Mouse (Mus musculus) liver, adult 2 months (tissue): ENCODE data around the gene Stk32c. TPM values are rescaled to one million over a fixed set of nuclear protein-coding genes. Genes with fewer than 3 reads are reported as not detected.

Experiments
- DNase-seq: peaks from one replicate; pipeline ENCODE4 v3.0.0-alpha.2; 2011; ENCODE audit warnings: low read depth, low spot score; ENCODE audit errors: extremely low read depth
- H3K27ac ChIP-seq: fragments of 200-500 bp; replicated peaks from 2 replicates; pipeline ENCODE4 v1.5.1; 2012; ENCODE audit warnings: low read depth, mild to moderate bottlenecking, control low read depth, inconsistent platforms, low read length; ENCODE audit not compliant: insufficient read depth
- H3K27me3 ChIP-seq: fragments of 200-500 bp; 2 replicates; pipeline ENCODE4 v1.6.1; 2012; ENCODE audit warnings: mild to moderate bottlenecking, moderate library complexity, low read length, inconsistent platforms; ENCODE audit not compliant: control insufficient read depth, insufficient read depth
- H3K36me3 ChIP-seq: fragments of 200-500 bp; 2 replicates; pipeline ENCODE4 v1.6.1; 2012; ENCODE audit warnings: low read length, inconsistent platforms; ENCODE audit not compliant: control insufficient read depth, insufficient read depth
- H3K4me1 ChIP-seq: fragments of 200-500 bp; 2 replicates; pipeline ENCODE4 v1.6.1; 2011; ENCODE audit warnings: low read length; ENCODE audit not compliant: control insufficient read depth, insufficient read depth
- H3K4me3 ChIP-seq: fragments of 200-500 bp; 2 replicates; pipeline ENCODE4 v1.5.1; 2011; ENCODE audit warnings: low read depth, mild to moderate bottlenecking, control low read depth, low read length, moderate library complexity; ENCODE audit not compliant: insufficient read depth
- H3K79me2 ChIP-seq: fragments of 200-500 bp; 2 replicates; pipeline ENCODE4 v1.6.1; 2012; ENCODE audit warnings: inconsistent platforms, mild to moderate bottlenecking, low read length, moderate library complexity; ENCODE audit not compliant: control insufficient read depth, insufficient read depth
- H3K9ac ChIP-seq: fragments of 200-500 bp; 2 replicates; pipeline ENCODE4 v1.6.1; 2012; ENCODE audit warnings: low read depth, mild to moderate bottlenecking, control low read depth, inconsistent platforms, low read length
- CTCF ChIP-seq: fragments of 200-500 bp; IDR thresholded peaks from 2 replicates; pipeline ENCODE4 v1.5.1; 2011; ENCODE audit warnings: low read depth, low read length, control low read depth
- POLR2A ChIP-seq: fragments of 200-500 bp; IDR thresholded peaks from 2 replicates; pipeline ENCODE4 v1.6.1; 2011; ENCODE audit warnings: low read length, control low read depth; ENCODE audit not compliant: insufficient read depth; ENCODE audit errors: extremely low read depth
- WGBS: fragments of 180-500 bp; shearing (Covaris S2); methylation state at CpG from one replicate; pipeline ENCODE4 v1.1.7; 2018; 5-methylcytosine and 5-hydroxymethylcytosine counted together
- polyA plus RNA-seq: library from polyadenylated mRNA; depleted of rRNA; stranded (reverse); fragments of >200 nt; gene quantifications from 2 replicates; pipeline ENCODE4 v1.2.3, GENCODE M21; 2012
- total RNA-seq: library from RNA; depleted of rRNA; stranded (reverse); fragments of >200 nt; gene quantifications from 2 replicates; pipeline ENCODE4 v1.2.3, GENCODE M21; 2014

Stk32c gene
- total and polyA plus RNA-seq, 2 experiments = 0.18 to 0.21 TPM

DNA sequence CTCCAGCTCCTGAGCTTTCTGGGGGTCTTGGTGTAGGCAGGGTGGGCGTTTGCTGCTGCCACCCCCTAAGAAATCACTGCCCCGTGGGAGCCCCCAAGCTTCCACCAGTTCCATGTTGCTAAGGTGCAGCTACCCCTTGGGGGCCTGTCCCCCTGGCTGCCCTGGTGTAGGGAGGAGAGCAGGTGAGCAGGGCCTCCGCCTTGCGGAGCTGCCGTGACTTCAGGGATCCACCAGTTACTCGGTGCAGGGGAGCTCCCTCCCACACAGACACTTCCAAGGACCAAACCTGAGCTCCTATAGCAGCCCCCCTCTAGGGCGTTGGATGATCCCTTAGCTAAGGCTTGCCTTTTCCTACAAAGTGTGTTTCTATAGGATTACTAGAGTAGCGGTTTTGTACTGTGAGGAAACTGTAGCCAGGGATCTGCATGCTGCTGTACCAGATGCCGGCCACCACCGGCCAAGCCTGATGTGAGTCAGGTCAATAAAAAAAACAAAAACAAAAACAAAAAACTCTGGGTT, 111.8 kb downstream of the Stk32c start:
- Histone ChIP-seq H3K36me3 (no peaks in the 10 kb centered on the region), H3K27me3 (no peaks in the 10 kb centered on the region), H3K4me3 (no peak overlapping the region), H3K27ac (no peak overlapping the region), H3K4me1 (no peaks in the 10 kb centered on the region), H3K79me2 (no peaks in the 10 kb centered on the region), H3K9ac (no peak overlapping the region)
- 75% methylated on average over 10 of the region's 10 CpGs for WGBS
- TF ChIP-seq POLR2A = no peak
- no peak for TF ChIP-seq CTCF
- DNase-seq = no peak

DNA sequence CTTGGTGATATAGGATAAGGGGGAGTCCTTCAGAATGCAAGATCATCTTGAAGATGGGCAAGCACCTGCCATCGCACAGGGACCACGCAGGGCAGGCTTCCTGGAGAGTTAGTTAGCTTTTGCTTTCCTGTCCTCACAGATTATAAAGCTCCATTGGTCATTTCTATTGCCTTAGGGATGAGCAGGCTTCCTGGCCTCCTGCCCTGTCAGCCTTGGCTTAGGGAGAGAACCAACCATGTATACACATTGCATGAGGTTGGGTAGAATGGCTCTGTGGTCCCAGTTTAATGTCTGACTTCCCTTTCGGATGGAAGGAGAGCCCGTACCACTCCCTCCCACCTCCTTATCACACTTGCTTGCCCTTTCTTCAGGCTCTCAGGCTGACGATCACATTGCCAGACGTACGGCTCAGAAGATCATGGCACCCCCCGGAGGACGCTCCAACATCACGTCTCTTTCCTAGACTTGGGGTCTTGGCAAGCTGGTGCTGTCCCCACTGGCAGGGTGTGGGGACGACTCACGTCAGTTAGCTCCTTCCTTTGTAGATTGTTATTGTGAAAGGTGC, 112.5 kb downstream of the Stk32c start:
- Histone ChIP-seq H3K4me1 (no peaks in the 10 kb centered on the region), H3K4me3 (no peak overlapping the region), H3K27me3 (no peaks in the 10 kb centered on the region), H3K27ac (no peak overlapping the region), H3K36me3 (no peaks in the 10 kb centered on the region), H3K79me2 (no peaks in the 10 kb centered on the region), H3K9ac (no peak overlapping the region)
- 75% methylated on average over 12 of the region's 12 CpGs for WGBS
- DNase-seq = no peak
- TF ChIP-seq POLR2A (no peak), CTCF (no peak)

DNA sequence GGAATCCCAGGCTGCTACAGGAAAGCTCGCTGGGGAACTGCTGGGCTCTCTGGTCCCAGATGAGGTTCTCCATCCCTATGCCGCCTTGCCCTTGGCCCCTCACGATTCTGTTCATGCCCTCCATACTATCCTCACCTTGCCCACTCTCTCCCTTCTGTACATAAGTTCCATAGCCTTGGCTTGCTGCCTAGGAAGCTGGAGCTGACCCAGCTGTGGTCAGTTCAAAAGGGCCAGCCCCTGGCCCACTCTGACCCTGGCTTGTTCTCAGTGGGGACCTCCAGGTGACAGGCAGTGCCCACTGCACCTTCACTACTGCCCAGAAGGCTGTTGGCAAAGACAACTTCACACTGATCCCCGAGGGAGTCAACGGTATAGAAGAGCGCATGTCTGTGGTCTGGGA, 116.7 kb downstream of the Stk32c start:
- H3K79me2 ChIP-seq = no peaks in the 10 kb centered on the region
- H3K9ac ChIP-seq = no peak overlapping the region
- WGBS = 88% methylated on average over 6 of the region's 6 CpGs
- no peaks in the 10 kb centered on the region for H3K4me1 ChIP-seq
- H3K4me3 ChIP-seq = no peak overlapping the region
- no peak for TF ChIP-seq CTCF
- no peak for TF ChIP-seq POLR2A
- no peaks in the 10 kb centered on the region for H3K36me3 ChIP-seq
- H3K27ac ChIP-seq = no peak overlapping the region
- no peak for DNase-seq
- H3K27me3 ChIP-seq = no peaks in the 10 kb centered on the region

GRCm38 (mm10) chr7:139095282-139095681, 117.8 kb downstream of the Stk32c start:
- no peak for TF ChIP-seq POLR2A
- H3K79me2 ChIP-seq = no peaks in the 10 kb centered on the region
- no peaks in the 10 kb centered on the region for H3K4me1 ChIP-seq
- 83% methylated on average over 7 of the region's 7 CpGs for WGBS
- H3K9ac ChIP-seq = no peak overlapping the region
- H3K27me3 ChIP-seq = no peaks in the 10 kb centered on the region
- no peaks in the 10 kb centered on the region for H3K36me3 ChIP-seq
- no peak for DNase-seq
- H3K27ac ChIP-seq = no peak overlapping the region
- H3K4me3 ChIP-seq = no peak overlapping the region

DNA sequence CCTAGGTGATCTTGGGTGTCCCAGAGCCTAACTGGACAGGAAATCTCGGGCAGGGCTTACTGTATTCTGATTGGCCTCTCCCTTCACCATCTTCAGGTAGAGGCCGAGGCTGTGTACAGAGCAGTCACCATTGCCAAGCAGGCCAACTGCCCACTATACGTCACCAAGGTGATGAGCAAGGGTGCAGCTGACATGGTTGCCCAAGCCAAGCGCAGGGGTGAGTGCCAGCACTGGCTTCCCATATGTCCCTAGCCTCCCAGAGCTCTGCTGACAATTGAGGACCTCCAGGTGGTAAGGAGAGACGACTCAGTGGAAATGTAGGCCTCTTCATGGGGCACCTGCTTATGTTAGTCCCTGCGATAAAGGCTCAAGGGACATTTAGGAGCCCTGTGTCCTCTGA, 118.3 kb downstream of the Stk32c start:
- H3K4me1 ChIP-seq = no peaks in the 10 kb centered on the region
- 80% methylated on average over 6 of the region's 6 CpGs for whole genome bisulfite sequencing
- H3K27ac ChIP-seq = no peak overlapping the region
- H3K27me3 ChIP-seq = no peaks in the 10 kb centered on the region
- no peak for DNase-seq
- H3K9ac ChIP-seq = no peak overlapping the region
- H3K79me2 ChIP-seq = no peaks in the 10 kb centered on the region
- H3K4me3 ChIP-seq = no peak overlapping the region
- TF ChIP-seq CTCF (no peak), POLR2A (no peak)
- H3K36me3 ChIP-seq = no peaks in the 10 kb centered on the region

GRCm38 (mm10) chr7:139093781-139094180, 119.3 kb downstream of the Stk32c start:
- H3K9ac ChIP-seq = no peak overlapping the region
- H3K36me3 ChIP-seq = no peaks in the 10 kb centered on the region
- no peaks in the 10 kb centered on the region for H3K79me2 ChIP-seq
- TF ChIP-seq CTCF (no peak), POLR2A (no peak)
- no peak overlapping the region for H3K4me3 ChIP-seq
- no peaks in the 10 kb centered on the region for H3K27me3 ChIP-seq
- DNase-seq = no peak
- no peaks in the 10 kb centered on the region for H3K4me1 ChIP-seq
- no peak overlapping the region for H3K27ac ChIP-seq
- 68% methylated on average over 7 of the region's 7 CpGs for WGBS
